Mouse (Mus musculus) G1E (cell line): ENCODE results near the gene Neurod6.

Experiments used
- CTCF ChIP-seq: IDR thresholded peaks from 2 replicates; pipeline ENCODE4 v1.5.1; 2012; ENCODE audit warnings: low read depth, low read length, inconsistent platforms, mixed read lengths
- GATA1 ChIP-seq: IDR thresholded peaks from 2 replicates; pipeline ENCODE4 v1.6.1; 2012; ENCODE audit warnings: borderline replicate concordance, low read length, inconsistent platforms, mixed read lengths
- GATA2 ChIP-seq: IDR thresholded peaks from 2 replicates; pipeline ENCODE4 v1.6.1; 2012; ENCODE audit warnings: low read depth, low read length, inconsistent platforms, borderline replicate concordance
- POLR2AphosphoS5 ChIP-seq: IDR thresholded peaks from 2 replicates; pipeline ENCODE4 v1.6.1; 2012; ENCODE audit warnings: low read depth, low read length, inconsistent platforms; ENCODE audit not compliant: insufficient replicate concordance
- TAL1 ChIP-seq: conservative IDR thresholded peaks from 2 replicates; pipeline ENCODE4 v1.6.1; 2012; ENCODE audit warnings: low read depth, low read length, inconsistent platforms, mixed read lengths

- no peak for TF ChIP-seq TAL1
- TF ChIP-seq GATA1 = no peak
- TF ChIP-seq CTCF = no peak
- no peak for TF ChIP-seq POLR2AphosphoS5
- TF ChIP-seq GATA2 = no peak
These were observed 23.1 kb upstream of the Neurod6 start for GRCm38 (mm10) chr6:55704061-55704758.
